Mouse (Mus musculus) ES-E14 (cell line): Measurements from ENCODE around the gene Peli3.

Experiments used
- CHD2 ChIP-seq: IDR thresholded peaks from 2 replicates; pipeline ENCODE4 v1.6.1; 2014; ENCODE audit warnings: mild to moderate bottlenecking, low read depth, low read length, inconsistent platforms
- MAFK ChIP-seq: IDR thresholded peaks from 2 replicates; pipeline ENCODE4 v1.6.1; 2014; ENCODE audit warnings: mild to moderate bottlenecking, low read depth, low read length, inconsistent platforms; ENCODE audit not compliant: insufficient read depth
- ZC3H11A ChIP-seq: IDR thresholded peaks from 2 replicates; pipeline ENCODE4 v1.6.1; 2012; ENCODE audit warnings: low read depth, mild to moderate bottlenecking, inconsistent platforms, low read length, borderline replicate concordance
- ZNF384 ChIP-seq: IDR thresholded peaks from 2 replicates; pipeline ENCODE4 v1.6.1; 2012; ENCODE audit warnings: low read depth, low read length, inconsistent platforms

- no peak for TF ChIP-seq ZC3H11A
- TF ChIP-seq MAFK: no peak
- no peak for TF ChIP-seq ZNF384
- TF ChIP-seq CHD2: no peak
Measured at GRCm38 (mm10) chr19:4898972-4899371, 44.0 kb downstream of the Peli3 start.
